Mouse (Mus musculus): ENCODE measurements at regions not wholly inside any gene's neighbourhood (a gene's known extent, or its start where the extent isn't known, plus 50 kb on each side); places are given as distances from the start of the nearest gene placed in this dataset.

DNA sequence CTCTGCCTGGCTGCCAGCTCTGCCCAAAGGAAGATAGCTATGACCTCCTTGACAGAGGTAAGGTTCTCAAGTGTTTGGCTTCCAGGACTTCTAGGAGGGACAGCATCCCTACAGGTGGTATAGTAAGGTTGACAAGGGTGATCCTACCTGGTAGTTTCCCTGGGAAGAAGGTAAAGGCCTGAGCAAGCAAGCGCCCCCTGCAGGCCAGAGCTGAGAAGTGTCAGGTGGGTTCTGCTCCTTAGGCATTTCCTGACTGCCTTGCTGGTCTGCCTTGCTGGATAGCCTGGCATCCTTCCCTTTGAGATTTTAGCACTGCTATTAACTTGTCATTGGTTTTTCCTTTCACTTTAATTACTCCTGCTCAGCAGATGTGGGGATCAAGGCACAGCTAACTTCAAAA, 70.4 kb upstream of the Camk1g start:
- no peak overlapping the region for H3K4me3 ChIP-seq (replicated peaks; ENCODE audit: control insufficient read depth, low read depth, low read length)
- no peak overlapping the region for H3K27ac ChIP-seq (ENCODE audit: control insufficient read depth, insufficient read depth, low read depth, low read length, poor library complexity)
- WGBS = 4% methylated on average over 1 of the region's 1 CpGs
- TF ChIP-seq CTCF (IDR thresholded peaks at IDR 0.05; ENCODE audit: control insufficient read depth, insufficient read depth, low read length) = peak; percentile 43; the same call in 1 of the 2 replicates
- no peak for TF ChIP-seq POLR2A (IDR thresholded peaks at IDR 0.05; ENCODE audit: borderline replicate concordance, control insufficient read depth, low read depth, low read length)
- no peaks in the 10 kb centered on the region for H3K4me1 ChIP-seq (ENCODE audit: control insufficient read depth, insufficient read depth, low read length)

DNA sequence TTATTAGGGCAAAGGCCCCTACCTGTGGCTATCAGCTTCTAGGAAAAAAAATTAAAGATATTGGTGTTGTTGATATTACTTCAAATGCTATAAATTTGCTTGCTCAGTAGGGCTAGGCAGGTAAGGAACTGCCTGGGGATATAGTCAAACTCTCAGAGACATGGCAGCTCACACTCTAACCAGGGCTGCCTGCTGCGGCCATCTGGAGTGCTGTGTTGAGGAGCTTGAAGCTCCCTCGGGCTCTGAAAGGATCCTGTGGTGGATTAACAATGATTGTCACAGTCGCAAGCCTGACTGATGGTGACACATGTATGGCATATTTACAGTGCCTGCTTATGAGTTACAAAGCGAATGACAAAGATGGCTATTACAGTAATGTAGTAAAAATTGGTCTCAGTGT, 64.2 kb upstream of the Camk1g start:
- TF ChIP-seq CTCF (IDR thresholded peaks at IDR 0.05; ENCODE audit: control insufficient read depth, insufficient read depth, low read length) (no peak), POLR2A (IDR thresholded peaks at IDR 0.05; ENCODE audit: borderline replicate concordance, control insufficient read depth, low read depth, low read length) (no peak)
- Histone ChIP-seq H3K4me3 (replicated peaks; ENCODE audit: control insufficient read depth, low read depth, low read length) (no peak overlapping the region), H3K4me1 (ENCODE audit: control insufficient read depth, insufficient read depth, low read length) (no peaks in the 10 kb centered on the region), H3K27ac (ENCODE audit: control insufficient read depth, insufficient read depth, low read depth, low read length, poor library complexity) (no peak overlapping the region)
- WGBS = 82% methylated on average over 4 of the region's 4 CpGs

DNA sequence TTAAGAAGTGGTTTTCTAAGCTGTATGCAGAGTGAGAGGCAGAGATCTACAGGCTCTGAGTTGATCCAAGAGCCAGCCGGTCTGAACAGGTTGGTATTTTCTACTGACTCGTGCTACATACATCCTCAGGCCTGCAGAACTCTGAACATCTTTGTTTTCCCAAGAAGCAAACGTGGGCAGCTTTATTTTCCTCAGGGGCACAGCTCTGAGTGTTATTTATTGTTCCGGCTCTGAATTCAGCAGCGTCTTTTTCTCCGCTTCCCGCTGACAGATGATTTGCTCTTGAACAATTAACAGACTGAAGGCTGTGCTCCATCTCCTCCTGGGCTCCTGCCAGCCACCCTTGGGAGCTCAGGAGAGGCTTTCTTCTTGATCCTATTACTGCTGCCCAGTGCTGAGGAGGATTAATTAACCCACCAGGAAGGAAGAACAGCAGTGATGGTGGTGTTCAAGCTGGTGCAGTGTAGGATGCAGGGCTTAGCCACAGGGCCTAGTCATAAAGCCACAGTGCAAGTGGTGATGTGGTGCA, 63.5 kb upstream of the Camk1g start:
- TF ChIP-seq CTCF (IDR thresholded peaks at IDR 0.05; ENCODE audit: control insufficient read depth, insufficient read depth, low read length) = no peak
- no peaks in the 10 kb centered on the region for H3K4me1 ChIP-seq (ENCODE audit: control insufficient read depth, insufficient read depth, low read length)
- 76% methylated on average over 7 of the region's 7 CpGs for WGBS
- H3K4me3 ChIP-seq (replicated peaks; ENCODE audit: control insufficient read depth, low read depth, low read length) = no peak overlapping the region
- H3K27ac ChIP-seq (ENCODE audit: control insufficient read depth, insufficient read depth, low read depth, low read length, poor library complexity) = no peak overlapping the region

DNA sequence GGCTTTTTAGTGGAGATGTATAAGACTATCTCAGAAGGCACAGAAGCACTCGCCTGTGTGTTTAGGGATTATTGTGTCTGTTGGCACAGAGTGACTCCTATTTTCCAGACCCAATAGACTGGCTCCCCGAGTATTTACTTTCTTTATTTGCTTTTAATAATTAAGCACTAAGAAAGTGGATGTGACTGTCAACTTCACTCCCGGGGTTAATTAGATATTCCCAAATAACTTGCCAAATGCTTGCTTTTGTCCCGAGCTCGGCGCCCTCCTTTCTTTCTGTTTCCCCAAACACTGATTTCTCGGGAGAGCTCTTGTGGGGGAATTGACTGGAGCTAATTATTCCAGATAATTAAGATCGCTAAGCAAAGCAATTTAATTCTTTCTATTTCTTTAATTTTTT, 60.1 kb upstream of the Camk1g start:
- Histone ChIP-seq H3K4me1 (ENCODE audit: control insufficient read depth, insufficient read depth, low read length) (no peaks in the 10 kb centered on the region), H3K4me3 (replicated peaks; ENCODE audit: control insufficient read depth, low read depth, low read length) (no peak overlapping the region), H3K27ac (ENCODE audit: control insufficient read depth, insufficient read depth, low read depth, low read length, poor library complexity) (no peak overlapping the region)
- 79% methylated on average over 8 of the region's 8 CpGs for WGBS
- TF ChIP-seq CTCF (IDR thresholded peaks at IDR 0.05; ENCODE audit: control insufficient read depth, insufficient read depth, low read length) = no peak
- no peak for TF ChIP-seq POLR2A (IDR thresholded peaks at IDR 0.05; ENCODE audit: borderline replicate concordance, control insufficient read depth, low read depth, low read length)

DNA sequence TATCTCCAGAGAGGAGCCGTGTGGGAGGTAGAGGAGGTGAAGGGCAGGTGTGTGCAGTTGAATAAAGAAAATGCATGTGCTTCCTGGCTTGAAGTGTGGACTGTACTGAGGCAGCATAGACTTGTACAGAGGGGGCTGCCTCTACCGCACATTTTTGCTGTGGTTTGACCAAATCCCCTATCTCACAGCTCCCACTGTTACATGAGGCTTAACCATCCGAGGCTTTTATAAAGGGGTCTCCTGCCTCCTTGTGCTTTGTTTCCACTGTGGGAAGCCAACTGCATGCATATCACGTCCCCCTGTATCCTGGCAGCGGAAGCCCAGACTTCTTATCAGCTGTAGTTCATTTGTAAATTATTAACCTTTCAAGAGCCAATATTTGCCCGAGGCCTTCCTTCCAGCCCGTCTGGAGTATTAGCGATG, 53.6 kb upstream of the Camk1g start:
- WGBS = 52% methylated on average over 8 of the region's 8 CpGs
- Histone ChIP-seq H3K27ac (ENCODE audit: control insufficient read depth, insufficient read depth, low read depth, low read length, poor library complexity) (no peak overlapping the region), H3K4me3 (replicated peaks; ENCODE audit: control insufficient read depth, low read depth, low read length) (no peak overlapping the region), H3K4me1 (ENCODE audit: control insufficient read depth, insufficient read depth, low read length) (no peaks in the 10 kb centered on the region)
- TF ChIP-seq POLR2A (IDR thresholded peaks at IDR 0.05; ENCODE audit: borderline replicate concordance, control insufficient read depth, low read depth, low read length) = no peak
- TF ChIP-seq CTCF (IDR thresholded peaks at IDR 0.05; ENCODE audit: control insufficient read depth, insufficient read depth, low read length) = no peak

DNA sequence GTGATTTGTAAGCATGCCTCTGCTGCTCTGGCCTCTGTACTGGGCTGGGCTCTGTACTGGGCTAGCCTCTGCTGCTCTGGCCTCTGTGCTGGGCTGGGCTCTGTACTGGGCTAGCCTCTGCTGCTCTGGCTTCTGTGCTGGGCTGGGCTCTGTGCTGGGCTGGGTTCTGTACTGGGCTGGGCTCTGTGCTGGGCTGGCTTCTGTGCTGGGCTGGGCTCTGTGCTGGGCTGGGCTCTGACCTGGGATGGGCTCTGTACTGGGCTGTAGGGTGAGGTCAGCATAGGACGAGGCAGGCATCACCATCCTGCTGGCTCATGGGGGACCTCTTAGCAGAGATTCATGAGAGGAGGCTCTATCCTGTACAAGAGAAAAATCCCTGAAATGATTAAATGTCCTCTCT, 52.8 kb upstream of the Camk1g start:
- WGBS = 68% methylated on average over 1 of the region's 1 CpGs
- H3K4me1 ChIP-seq (ENCODE audit: control insufficient read depth, insufficient read depth, low read length) = no peaks in the 10 kb centered on the region
- no peak overlapping the region; the same call in 1 of the 2 replicates for H3K27ac ChIP-seq (ENCODE audit: control insufficient read depth, insufficient read depth, low read depth, low read length, poor library complexity)
- TF ChIP-seq CTCF (IDR thresholded peaks at IDR 0.05; ENCODE audit: control insufficient read depth, insufficient read depth, low read length) (no peak), POLR2A (IDR thresholded peaks at IDR 0.05; ENCODE audit: borderline replicate concordance, control insufficient read depth, low read depth, low read length) (no peak)
- no peak overlapping the region for H3K4me3 ChIP-seq (replicated peaks; ENCODE audit: control insufficient read depth, low read depth, low read length)

DNA sequence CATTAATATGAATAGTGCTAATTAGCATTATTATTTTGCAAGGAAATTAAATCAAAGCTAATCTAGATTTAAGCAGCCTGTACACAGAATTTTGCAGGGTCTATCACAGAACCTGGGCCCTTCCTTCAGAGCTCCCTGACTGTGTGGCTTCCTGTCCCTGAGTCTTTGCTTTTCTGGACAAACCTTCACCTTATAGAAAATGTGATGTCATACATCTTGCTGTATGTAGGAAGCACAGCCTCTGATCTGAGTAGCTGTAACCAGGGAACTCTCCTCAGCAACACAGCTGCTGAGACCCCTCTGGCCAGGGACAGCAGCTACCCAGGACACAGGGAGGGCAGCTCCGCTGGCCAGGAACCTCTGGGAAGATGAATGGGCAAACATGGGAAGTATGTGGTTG, 51.7 kb upstream of the Camk1g start:
- WGBS = 82% methylated on average over 1 of the region's 1 CpGs
- no peak for TF ChIP-seq CTCF (IDR thresholded peaks at IDR 0.05; ENCODE audit: control insufficient read depth, insufficient read depth, low read length)
- TF ChIP-seq POLR2A (IDR thresholded peaks at IDR 0.05; ENCODE audit: borderline replicate concordance, control insufficient read depth, low read depth, low read length) = no peak
- Histone ChIP-seq H3K27ac (ENCODE audit: control insufficient read depth, insufficient read depth, low read depth, low read length, poor library complexity) (no peak overlapping the region), H3K4me1 (ENCODE audit: control insufficient read depth, insufficient read depth, low read length) (no peaks in the 10 kb centered on the region), H3K4me3 (replicated peaks; ENCODE audit: control insufficient read depth, low read depth, low read length) (no peak overlapping the region)

GRCm38 (mm10) chr1:193421414-193421813, 51.3 kb upstream of the Camk1g start:
- TF ChIP-seq CTCF (IDR thresholded peaks at IDR 0.05; ENCODE audit: control insufficient read depth, insufficient read depth, low read length) = no peak
- no peak for TF ChIP-seq POLR2A (IDR thresholded peaks at IDR 0.05; ENCODE audit: borderline replicate concordance, control insufficient read depth, low read depth, low read length)
- no peak overlapping the region for H3K27ac ChIP-seq (ENCODE audit: control insufficient read depth, insufficient read depth, low read depth, low read length, poor library complexity)
- no peaks in the 10 kb centered on the region for H3K4me1 ChIP-seq (ENCODE audit: control insufficient read depth, insufficient read depth, low read length)
- H3K4me3 ChIP-seq (replicated peaks; ENCODE audit: control insufficient read depth, low read depth, low read length) = no peak overlapping the region
